Mouse (Mus musculus) kidney, adult 2 months (tissue): ENCODE results near the gene Enthd1.

Experiments
- CTCF ChIP-seq: fragments of 200-500 bp; conservative IDR thresholded peaks from 2 replicates; pipeline ENCODE4 v1.5.1; 2011; ENCODE audit warnings: low read depth, mild to moderate bottlenecking, control low read depth, low read length, moderate library complexity, mixed read lengths; ENCODE audit not compliant: insufficient read depth, insufficient read length
- POLR2A ChIP-seq: fragments of 200-500 bp; IDR thresholded peaks from one replicate; pipeline ENCODE4 v1.6.1; 2011; ENCODE audit warnings: low read depth, low read length, control low read depth

DNA sequence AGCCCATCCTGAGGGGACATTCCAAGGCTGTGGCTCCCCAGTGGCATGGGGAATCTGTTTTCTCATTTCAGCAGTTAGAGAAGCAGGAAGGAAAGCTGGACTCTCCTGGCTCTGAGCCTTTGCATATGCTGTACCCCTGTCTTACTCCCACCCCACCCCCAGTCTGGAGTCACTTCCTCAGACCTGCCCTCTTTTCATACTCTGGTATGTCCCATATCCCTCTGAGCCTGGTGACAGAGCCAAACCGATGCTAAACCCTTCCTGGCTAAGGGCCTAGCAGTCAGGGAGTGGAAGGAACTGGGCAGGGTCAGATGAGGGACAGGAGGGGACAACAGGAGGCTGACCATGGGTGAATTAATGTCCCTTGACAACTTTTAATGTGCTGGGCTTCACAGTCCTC is 157.1 kb downstream of the Enthd1 start:
- TF ChIP-seq CTCF, result no peak
- TF ChIP-seq POLR2A, result no peak
